Mouse (Mus musculus) kidney, embryonic 14.5 days (tissue): ENCODE data around the gene Cadm2. TPM values are rescaled to one million over a fixed set of nuclear protein-coding genes. Genes with fewer than 3 reads are reported as not detected.

Experiments used
- ATAC-seq: fragments of 200-750 bp; cut with Nextera tagmentation; 2 replicates; pipeline ENCODE4 v1.8.0; 2017; ENCODE audit warnings: moderate number of reproducible peaks, mild to moderate bottlenecking, moderate TSS enrichment, moderate library complexity; ENCODE audit not compliant: low FRiP score, low TSS enrichment
- H3K27ac ChIP-seq: fragments of 300-500 bp; sonication (generic); 2 replicates; pipeline ENCODE4 v1.5.1; 2014; ENCODE audit warnings: low read depth, mild to moderate bottlenecking, low read length, moderate library complexity, mixed read lengths
- H3K27me3 ChIP-seq: fragments of 300-500 bp; sonication (generic); 2 replicates; pipeline ENCODE4 v1.6.1; 2014; ENCODE audit warnings: mild to moderate bottlenecking, low read length; ENCODE audit not compliant: control insufficient read depth, insufficient read depth
- H3K36me3 ChIP-seq: fragments of 300-500 bp; sonication (generic); 2 replicates; pipeline ENCODE4 v1.6.1; 2014; ENCODE audit warnings: low read length, mixed read lengths; ENCODE audit not compliant: control insufficient read depth, insufficient read depth
- H3K4me1 ChIP-seq: fragments of 300-500 bp; sonication (generic); 2 replicates; pipeline ENCODE4 v1.6.1; 2014; ENCODE audit warnings: low read length, mixed read lengths; ENCODE audit not compliant: control insufficient read depth, insufficient read depth
- H3K4me2 ChIP-seq: fragments of 300-500 bp; sonication (generic); replicated peaks from 2 replicates; pipeline ENCODE4 v1.6.1; 2014; ENCODE audit warnings: low read depth, mild to moderate bottlenecking, low read length
- H3K4me3 ChIP-seq: fragments of 300-500 bp; sonication (generic); 2 replicates; pipeline ENCODE4 v1.5.1; 2014; ENCODE audit warnings: mild to moderate bottlenecking, low read length
- H3K9ac ChIP-seq: fragments of 300-500 bp; sonication (generic); 2 replicates; pipeline ENCODE4 v1.6.1; 2014; ENCODE audit warnings: low read depth, mild to moderate bottlenecking, low read length, moderate library complexity
- H3K9me3 ChIP-seq: fragments of 300-500 bp; sonication (generic); 2 replicates; pipeline ENCODE4 v1.6.1; 2016; ENCODE audit warnings: low read length; ENCODE audit not compliant: control insufficient read depth
- WGBS: fragments of 180-500 bp; shearing (Covaris S2); extraction: QIAGEN DNeasy Blood & Tissue Kit; methylation state at CpG from one replicate; pipeline ENCODE4 v1.1.7; 2014; 5-methylcytosine and 5-hydroxymethylcytosine counted together
- polyA plus RNA-seq: library from polyadenylated mRNA; unstranded; fragments of >200 nt; fragmentation: Nextera tagmentation; extraction: Ambion mirVana; gene quantifications from 2 replicates; pipeline ENCODE4 v1.2.1, GENCODE M21; 2014

The Cadm2 gene
- polyA plus RNA-seq, 1 experiment from 2014 or later, result 0.32 TPM

DNA sequence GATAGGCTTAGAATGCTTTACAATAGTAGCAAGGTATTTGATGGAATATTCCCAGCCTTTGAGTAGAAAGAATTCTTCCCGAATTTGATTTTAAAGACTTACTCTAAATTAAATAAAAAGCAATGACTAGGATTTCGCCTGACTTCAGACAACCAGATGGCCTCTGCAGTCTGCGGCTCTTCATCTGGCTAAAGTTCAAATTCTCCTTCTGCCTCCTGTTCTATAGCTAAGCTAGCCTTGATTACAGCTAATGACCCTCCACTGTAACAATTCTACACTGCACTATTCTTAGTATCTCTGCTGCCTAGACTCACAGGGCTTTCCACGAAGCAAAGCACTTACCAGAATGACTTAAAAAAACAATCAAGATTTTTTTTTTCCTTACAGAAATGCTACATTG is 495.9 kb downstream of the Cadm2 start:
- ATAC-seq, result no peak
- Histone ChIP-seq H3K9me3 (no peaks in the 10 kb centered on the region), H3K4me2 (no peak overlapping the region), H3K4me3 (no peak overlapping the region), H3K36me3 (no peaks in the 10 kb centered on the region), H3K27me3 (no peaks in the 10 kb centered on the region), H3K4me1 (no peaks in the 10 kb centered on the region), H3K27ac (no peak overlapping the region), H3K9ac (no peak overlapping the region)
- WGBS, result 75% methylated on average over 4 of the region's 4 CpGs

DNA sequence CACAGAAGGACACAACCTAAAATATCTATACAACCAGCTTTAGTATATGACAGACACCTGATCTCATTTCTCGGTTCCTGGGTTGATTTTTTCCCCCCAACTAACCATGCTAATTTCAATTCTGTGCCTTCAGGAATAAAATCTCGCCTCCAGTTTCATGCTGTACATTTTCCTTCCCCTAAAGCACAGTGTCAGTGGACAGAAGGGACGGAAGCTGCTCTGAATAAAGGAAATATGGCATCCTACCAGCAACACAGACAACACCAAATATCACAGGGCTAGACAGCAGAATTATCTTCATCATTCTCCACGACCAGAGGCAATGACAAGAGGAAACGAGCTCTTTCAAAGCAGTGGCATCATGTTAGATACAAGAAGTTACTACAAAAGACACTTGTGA is 498.2 kb downstream of the Cadm2 start:
- Histone ChIP-seq H3K9me3 (no peaks in the 10 kb centered on the region), H3K4me2 (no peak overlapping the region), H3K27ac (no peak overlapping the region), H3K36me3 (no peaks in the 10 kb centered on the region), H3K4me1 (no peaks in the 10 kb centered on the region), H3K4me3 (no peak overlapping the region), H3K9ac (no peak overlapping the region), H3K27me3 (no peaks in the 10 kb centered on the region)
- 74% methylated on average over 5 of the region's 5 CpGs for WGBS
- ATAC-seq, result no peak

- Histone ChIP-seq H3K36me3 (no peaks in the 10 kb centered on the region), H3K9ac (no peak overlapping the region), H3K9me3 (no peaks in the 10 kb centered on the region), H3K27ac (no peak overlapping the region), H3K4me2 (no peak overlapping the region), H3K4me1 (no peaks in the 10 kb centered on the region), H3K27me3 (no peaks in the 10 kb centered on the region), H3K4me3 (no peak overlapping the region)
- 89% methylated on average over 3 of the region's 3 CpGs for WGBS
- no peak for ATAC-seq
Observed at GRCm38 (mm10) chr16:67121781-67122180, 498.9 kb downstream of the Cadm2 start.

GRCm38 (mm10) chr16:67106478-67107061 is 514.1 kb downstream of the Cadm2 start:
- Histone ChIP-seq H3K4me1 (no peaks in the 10 kb centered on the region), H3K4me2 (no peak overlapping the region), H3K9ac (no peak overlapping the region), H3K36me3 (no peaks in the 10 kb centered on the region), H3K27me3 (no peaks in the 10 kb centered on the region), H3K9me3 (no peaks in the 10 kb centered on the region), H3K27ac (no peak overlapping the region), H3K4me3 (no peak overlapping the region)
- ATAC-seq, result no peak
- 86% methylated on average over 8 of the region's 8 CpGs for WGBS

DNA sequence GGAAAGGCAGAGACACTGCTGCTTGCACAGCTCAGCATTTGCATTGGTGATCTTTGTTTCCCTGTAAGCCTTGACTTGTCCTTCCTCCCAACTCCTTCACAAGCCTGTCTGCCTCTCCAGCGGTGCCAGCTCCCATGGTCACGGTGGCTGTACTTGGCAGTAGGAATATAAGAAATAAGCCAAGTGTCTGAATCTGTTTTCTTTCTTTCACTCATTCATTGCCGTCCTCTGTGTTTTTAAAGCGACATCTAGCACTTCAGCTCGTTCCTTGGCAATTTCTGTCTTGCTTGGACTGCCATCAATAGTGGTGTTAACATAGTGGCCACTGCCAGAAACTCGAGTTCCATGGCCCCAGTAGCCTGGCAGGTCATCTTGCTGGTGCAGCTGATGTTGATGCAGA is 524.0 kb downstream of the Cadm2 start:
- Histone ChIP-seq H3K4me3 (no peak overlapping the region), H3K36me3 (no peaks in the 10 kb centered on the region)
- ATAC-seq, result no peak

DNA sequence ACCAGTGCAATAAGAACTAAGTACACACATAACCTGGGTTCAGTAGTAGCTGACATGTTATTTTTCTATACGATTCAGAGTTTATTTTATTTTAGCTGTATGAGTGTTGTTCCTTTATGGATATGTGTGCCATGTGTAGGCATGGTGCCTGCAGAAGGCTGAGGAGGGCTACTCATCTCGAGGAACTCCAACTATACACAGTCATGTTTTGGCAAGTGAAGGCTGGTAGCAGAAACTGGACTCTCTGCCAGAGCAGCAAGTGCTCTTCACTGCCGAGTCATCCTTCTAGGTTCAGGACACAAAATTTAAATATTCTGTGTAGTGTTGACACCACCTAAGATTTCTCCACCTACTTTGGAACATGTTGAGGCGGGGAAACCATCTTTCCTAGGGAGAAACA is 524.8 kb downstream of the Cadm2 start:
- 84% methylated on average over 4 of the region's 4 CpGs for WGBS
- Histone ChIP-seq H3K4me2 (no peak overlapping the region), H3K27ac (no peak overlapping the region), H3K9ac (no peak overlapping the region), H3K4me3 (no peak overlapping the region), H3K4me1 (no peaks in the 10 kb centered on the region), H3K36me3 (no peaks in the 10 kb centered on the region), H3K9me3 (no peaks in the 10 kb centered on the region), H3K27me3 (no peaks in the 10 kb centered on the region)
- no peak for ATAC-seq

More for the DNA sequence above, 524.0 kb downstream of the Cadm2 start:
- no peak overlapping the region for H3K9ac ChIP-seq
- WGBS, result 77% methylated on average over 6 of the region's 6 CpGs
- no peak overlapping the region for H3K27ac ChIP-seq
- H3K9me3 ChIP-seq, result no peaks in the 10 kb centered on the region
- H3K27me3 ChIP-seq, result no peaks in the 10 kb centered on the region
- no peaks in the 10 kb centered on the region for H3K4me1 ChIP-seq
- H3K4me2 ChIP-seq, result no peak overlapping the region

GRCm38 (mm10) chr16:67089747-67090146 is 531.0 kb downstream of the Cadm2 start:
- WGBS, result 72% methylated on average over 3 of the region's 3 CpGs
- Histone ChIP-seq H3K27ac (no peak overlapping the region), H3K36me3 (no peaks in the 10 kb centered on the region), H3K4me3 (no peak overlapping the region), H3K9ac (no peak overlapping the region), H3K27me3 (no peaks in the 10 kb centered on the region), H3K4me2 (no peak overlapping the region), H3K9me3 (no peaks in the 10 kb centered on the region), H3K4me1 (no peaks in the 10 kb centered on the region)
- ATAC-seq, result no peak

- no peaks in the 10 kb centered on the region for H3K27me3 ChIP-seq
- WGBS, result 77% methylated on average over 2 of the region's 2 CpGs
- H3K4me3 ChIP-seq, result no peak overlapping the region
Observed at GRCm38 (mm10) chr16:67079318-67079717, 541.4 kb downstream of the Cadm2 start.

DNA sequence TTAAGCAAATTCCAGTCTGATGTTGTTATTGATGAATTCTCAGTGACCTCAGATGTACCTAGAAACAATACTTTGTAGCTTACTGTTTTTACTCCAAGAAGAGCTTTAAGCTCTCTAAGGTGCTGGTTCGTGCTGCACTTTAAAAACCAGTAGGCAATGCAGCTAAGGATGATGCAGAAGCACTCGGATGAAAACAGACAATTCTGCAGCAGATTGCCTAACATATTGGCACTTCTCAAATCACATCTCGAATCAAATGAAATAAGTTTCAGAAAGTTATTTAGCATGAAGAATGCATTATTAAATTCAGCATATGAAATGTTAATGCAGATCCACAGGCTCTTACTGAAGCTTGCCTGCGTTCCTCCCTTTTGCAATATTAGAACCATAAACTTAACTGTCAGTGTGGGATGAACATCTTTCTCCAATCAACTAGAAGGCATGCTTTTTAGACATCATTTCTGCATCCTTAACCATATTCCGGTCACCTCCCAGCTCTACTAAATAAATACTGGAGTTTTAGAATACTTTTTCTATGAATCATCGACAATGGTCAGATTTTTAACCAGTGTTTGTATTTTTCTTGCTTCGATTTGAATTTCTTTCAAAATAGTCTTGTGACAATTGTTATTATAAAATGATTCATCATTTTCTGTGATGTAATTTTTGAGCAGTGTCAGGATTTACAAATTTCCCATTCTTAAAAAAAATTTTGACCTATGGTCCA is 544.4 kb downstream of the Cadm2 start:
- H3K27me3 ChIP-seq, result no peaks in the 10 kb centered on the region

More at GRCm38 (mm10) chr16:67079318-67079717, 541.4 kb downstream of the Cadm2 start:
- Histone ChIP-seq H3K4me2 (no peak overlapping the region), H3K4me1 (no peaks in the 10 kb centered on the region), H3K9ac (no peak overlapping the region), H3K27ac (no peak overlapping the region), H3K9me3 (no peaks in the 10 kb centered on the region), H3K36me3 (no peaks in the 10 kb centered on the region)
- ATAC-seq, result no peak

More for the DNA sequence above, 544.4 kb downstream of the Cadm2 start:
- H3K36me3 ChIP-seq, result no peaks in the 10 kb centered on the region
- no peak overlapping the region for H3K27ac ChIP-seq
- no peaks in the 10 kb centered on the region for H3K9me3 ChIP-seq
- no peak overlapping the region for H3K9ac ChIP-seq
- no peak for ATAC-seq
- 81% methylated on average over 7 of the region's 7 CpGs for WGBS
- no peak overlapping the region for H3K4me2 ChIP-seq
- no peaks in the 10 kb centered on the region for H3K4me1 ChIP-seq
- H3K4me3 ChIP-seq, result no peak overlapping the region
